Mouse (Mus musculus) lung, embryonic 16.5 days (tissue): Measurements from ENCODE around the gene Ptgdr2. TPM values are rescaled to one million over a fixed set of nuclear protein-coding genes. Genes with fewer than 3 reads are reported as not detected.
A peak's percentile ranks its signal among the peaks of the same experiment; 100 is the strongest.

ENCODE experiments used
- ATAC-seq: fragments of 200-750 bp; cut with Nextera tagmentation; 2 replicates; pipeline ENCODE4 v1.8.0; 2017; ENCODE audit warnings: low read depth, mild to moderate bottlenecking, moderate library complexity
- H3K27ac ChIP-seq: fragments of 300-500 bp; sonication (generic); 2 replicates; pipeline ENCODE4 v1.5.1; 2014; ENCODE audit warnings: mild to moderate bottlenecking, control low read depth, low read length
- H3K27me3 ChIP-seq: fragments of 300-500 bp; sonication (generic); 2 replicates; pipeline ENCODE4 v1.6.1; 2014; ENCODE audit warnings: low read depth, low read length, mixed read lengths; ENCODE audit not compliant: control insufficient read depth, insufficient read depth
- H3K36me3 ChIP-seq: fragments of 300-500 bp; sonication (generic); 2 replicates; pipeline ENCODE4 v1.6.1; 2014; ENCODE audit warnings: low read length; ENCODE audit not compliant: control insufficient read depth, insufficient read depth
- H3K4me1 ChIP-seq: fragments of 300-500 bp; sonication (generic); replicated peaks from 2 replicates; pipeline ENCODE4 v1.6.1; 2014; ENCODE audit warnings: low read length, mixed read lengths; ENCODE audit not compliant: control insufficient read depth, insufficient read depth
- H3K4me2 ChIP-seq: fragments of 300-500 bp; sonication (generic); 2 replicates; pipeline ENCODE4 v1.6.1; 2014; ENCODE audit warnings: low read depth, low read length, control low read depth
- H3K4me3 ChIP-seq: fragments of 300-500 bp; sonication (generic); 2 replicates; pipeline ENCODE4 v1.5.1; 2014; ENCODE audit warnings: mild to moderate bottlenecking, low read length, control low read depth
- H3K9ac ChIP-seq: fragments of 300-500 bp; sonication (generic); 2 replicates; pipeline ENCODE4 v1.6.1; 2014; ENCODE audit warnings: low read length, control low read depth
- H3K9me3 ChIP-seq: fragments of 300-500 bp; sonication (generic); 2 replicates; pipeline ENCODE4 v1.6.1; 2016; ENCODE audit warnings: low read length; ENCODE audit not compliant: control insufficient read depth
- WGBS: fragments of 180-500 bp; shearing (Covaris S2); extraction: QIAGEN DNeasy Blood & Tissue Kit; methylation state at CpG from one replicate; pipeline ENCODE4 v1.1.7; 2014; 5-methylcytosine and 5-hydroxymethylcytosine counted together
- polyA plus RNA-seq: library from polyadenylated mRNA; unstranded; fragments of >200 nt; fragmentation: Nextera tagmentation; extraction: Ambion mirVana; gene quantifications from 2 replicates; pipeline ENCODE4 v1.2.1, GENCODE M21; 2015

The Ptgdr2 gene
- polyA plus RNA-seq, 1 experiment from 2014 or later, result 0.11 TPM

DNA sequence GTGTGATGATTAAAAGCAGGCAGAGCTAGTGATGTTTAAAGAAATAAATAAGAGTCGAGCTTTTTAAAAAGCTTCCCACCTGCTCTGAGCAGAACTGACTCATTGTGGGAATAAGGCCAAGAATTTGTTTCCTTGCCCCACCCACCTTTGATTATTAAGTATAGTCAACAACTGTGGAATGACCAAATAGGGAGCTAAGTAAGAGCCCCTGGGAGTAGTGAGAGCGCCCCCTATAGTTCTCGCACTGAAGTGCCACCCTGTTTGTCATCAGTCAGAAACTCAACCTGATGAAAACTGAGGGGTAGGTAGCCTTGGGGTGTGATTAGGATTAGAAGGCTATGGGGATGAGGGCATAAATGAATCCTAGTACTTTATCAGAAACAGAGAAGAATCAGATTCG is 39.4 kb downstream of the Ptgdr2 start:
- H3K27me3 ChIP-seq, result no peaks in the 10 kb centered on the region
- peaks cover 9% of the 10 kb centered on the region for H3K4me1 ChIP-seq
- H3K27ac ChIP-seq, result no peak overlapping the region
- no peak overlapping the region for H3K9ac ChIP-seq
- ATAC-seq, result no peak
- H3K4me2 ChIP-seq, result no peak overlapping the region
- H3K36me3 ChIP-seq, result no peaks in the 10 kb centered on the region
- no peak overlapping the region for H3K4me3 ChIP-seq
- no peaks in the 10 kb centered on the region for H3K9me3 ChIP-seq
- WGBS, result 35% methylated on average over 4 of the region's 4 CpGs

- Histone ChIP-seq H3K4me2 (no peak overlapping the region; the same call in 1 of the 2 replicates), H3K4me3 (no peak overlapping the region), H3K4me1 (0 out of 2 replicates have a peak, but pooled peaks cover 3% of the 10 kb centered on the region), H3K9me3 (no peaks in the 10 kb centered on the region), H3K27ac (no peak overlapping the region), H3K36me3 (no peaks in the 10 kb centered on the region), H3K27me3 (no peaks in the 10 kb centered on the region), H3K9ac (no peak overlapping the region)
- WGBS, result 9% methylated on average over 18 of the region's 18 CpGs
- peak; percentile 32; the same call in 1 of the 2 replicates for ATAC-seq
Observed at GRCm38 (mm10) chr19:10979184-10980168, 42.5 kb downstream of the Ptgdr2 start.

- H3K4me3 ChIP-seq, result no peak overlapping the region
- H3K27ac ChIP-seq, result no peak overlapping the region
- no peak overlapping the region for H3K4me2 ChIP-seq
- H3K36me3 ChIP-seq, result no peaks in the 10 kb centered on the region
- H3K9me3 ChIP-seq, result no peaks in the 10 kb centered on the region
- WGBS, result 64% methylated on average over 5 of the region's 5 CpGs
- no peak overlapping the region for H3K9ac ChIP-seq
- no peak for ATAC-seq
- 0 out of 2 replicates have a peak, but pooled peaks cover 2% of the 10 kb centered on the region for H3K4me1 ChIP-seq
- H3K27me3 ChIP-seq, result no peaks in the 10 kb centered on the region
Observed at GRCm38 (mm10) chr19:10980210-10980609, 43.2 kb downstream of the Ptgdr2 start.

GRCm38 (mm10) chr19:10983146-10983545 is 46.2 kb downstream of the Ptgdr2 start:
- H3K27ac ChIP-seq, result no peak overlapping the region
- H3K4me2 ChIP-seq, result peak overlapping the region; percentile 35; the same call in 1 of the 2 replicates
- H3K27me3 ChIP-seq, result no peaks in the 10 kb centered on the region
- no peaks in the 10 kb centered on the region for H3K9me3 ChIP-seq
- peak; percentile 46; the same call in 1 of the 2 replicates for ATAC-seq
- H3K36me3 ChIP-seq, result no peaks in the 10 kb centered on the region
- H3K9ac ChIP-seq, result no peak overlapping the region
- H3K4me3 ChIP-seq, result no peak overlapping the region
- WGBS, result 10% methylated on average over 14 of the region's 14 CpGs
- H3K4me1 ChIP-seq, result 0 out of 2 replicates have a peak, but pooled peaks cover 2% of the 10 kb centered on the region

DNA sequence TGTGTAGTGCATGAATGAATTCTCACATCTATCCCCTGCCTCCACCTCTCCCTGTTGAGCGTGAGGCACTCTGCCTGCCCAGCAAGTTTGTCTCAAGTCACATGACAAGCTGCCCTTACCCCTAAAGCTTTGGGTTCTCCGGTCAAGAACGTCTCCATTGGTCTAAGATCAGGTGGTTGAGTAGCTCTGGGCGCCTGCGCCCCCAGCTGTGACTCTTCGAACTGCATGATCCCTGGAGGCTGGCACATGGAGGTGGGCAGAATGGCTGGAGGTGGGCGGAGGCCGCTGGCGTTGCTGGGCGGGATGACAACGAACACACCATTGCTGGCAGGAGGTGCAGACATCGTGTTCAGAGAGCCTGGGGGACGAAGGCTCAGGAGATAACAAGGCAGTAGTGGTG is 47.6 kb downstream of the Ptgdr2 start:
- Histone ChIP-seq H3K9ac (no peak overlapping the region), H3K4me3 (no peak overlapping the region), H3K27me3 (no peaks in the 10 kb centered on the region), H3K9me3 (no peaks in the 10 kb centered on the region), H3K27ac (no peak overlapping the region), H3K4me2 (no peak overlapping the region), H3K4me1 (0 out of 2 replicates have a peak, but pooled peaks cover 1% of the 10 kb centered on the region), H3K36me3 (no peaks in the 10 kb centered on the region)
- no peak for ATAC-seq
- 67% methylated on average over 13 of the region's 13 CpGs for WGBS

- H3K4me3 ChIP-seq, result no peak overlapping the region
- H3K9ac ChIP-seq, result no peak overlapping the region
- WGBS, result 85% methylated on average over 4 of the region's 4 CpGs
- no peaks in the 10 kb centered on the region for H3K36me3 ChIP-seq
- no peaks in the 10 kb centered on the region for H3K27me3 ChIP-seq
- H3K4me2 ChIP-seq, result no peak overlapping the region
- no peaks in the 10 kb centered on the region for H3K9me3 ChIP-seq
- no peak overlapping the region for H3K27ac ChIP-seq
- ATAC-seq, result no peak
- H3K4me1 ChIP-seq, result no peaks in the 10 kb centered on the region
Observed at GRCm38 (mm10) chr19:10985889-10986288, 48.9 kb downstream of the Ptgdr2 start.

DNA sequence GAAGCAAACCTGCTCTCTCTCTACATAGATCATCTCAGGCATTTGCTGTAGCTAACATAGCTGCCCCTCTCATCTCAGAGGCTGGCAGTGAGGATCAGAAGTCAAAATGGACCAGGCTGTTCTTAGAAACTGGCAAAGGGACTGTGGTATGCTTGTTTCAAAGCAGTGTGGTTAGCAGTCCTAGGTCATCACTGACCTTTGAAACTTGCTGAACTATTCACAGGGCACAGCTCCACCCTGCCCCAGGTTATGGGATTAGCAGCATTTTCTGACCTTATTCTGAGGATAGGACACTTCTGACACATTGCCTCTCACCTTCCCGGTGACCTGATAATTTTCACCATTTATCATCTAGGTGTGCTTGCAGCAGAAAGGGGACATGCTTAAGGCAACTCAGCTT is 51.6 kb downstream of the Ptgdr2 start:
- Histone ChIP-seq H3K27ac (no peak overlapping the region), H3K9ac (no peak overlapping the region), H3K4me3 (no peak overlapping the region), H3K4me1 (no peaks in the 10 kb centered on the region), H3K9me3 (no peaks in the 10 kb centered on the region), H3K4me2 (no peak overlapping the region), H3K36me3 (no peaks in the 10 kb centered on the region), H3K27me3 (no peaks in the 10 kb centered on the region)
- ATAC-seq, result no peak
- WGBS, result 83% methylated on average over 1 of the region's 1 CpGs

- Histone ChIP-seq H3K4me2 (no peak overlapping the region), H3K36me3 (no peaks in the 10 kb centered on the region), H3K4me3 (no peak overlapping the region), H3K4me1 (no peaks in the 10 kb centered on the region), H3K27me3 (no peaks in the 10 kb centered on the region), H3K9ac (no peak overlapping the region), H3K27ac (no peak overlapping the region), H3K9me3 (no peaks in the 10 kb centered on the region)
- no peak for ATAC-seq
- WGBS, result 25% methylated on average over 1 of the region's 1 CpGs
Observed at GRCm38 (mm10) chr19:10990751-10991150, 53.8 kb downstream of the Ptgdr2 start.

DNA sequence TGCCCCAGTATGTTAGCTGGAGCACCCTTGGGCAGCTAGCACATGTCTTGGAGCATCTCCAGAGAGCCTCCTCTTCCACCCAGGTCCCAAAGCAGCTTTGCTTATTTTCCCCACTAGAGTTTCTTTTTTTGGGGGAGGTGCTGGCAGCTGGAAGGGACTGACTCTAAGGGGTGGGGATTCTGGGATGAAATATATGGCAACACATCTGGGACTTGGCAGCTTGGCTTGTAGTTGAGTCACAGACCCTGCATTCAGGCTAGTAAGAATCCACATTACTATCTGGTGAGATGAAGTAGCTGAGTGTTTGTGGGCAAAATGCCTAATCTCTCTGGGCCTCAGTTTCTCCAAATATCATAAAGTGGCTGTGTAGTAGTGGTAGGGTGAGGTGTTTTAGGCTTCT is 55.0 kb downstream of the Ptgdr2 start:
- ATAC-seq, result no peak
- H3K4me1 ChIP-seq, result no peaks in the 10 kb centered on the region

More for the DNA sequence above, 55.0 kb downstream of the Ptgdr2 start:
- H3K36me3 ChIP-seq, result no peaks in the 10 kb centered on the region
- no peak overlapping the region for H3K4me3 ChIP-seq
- no peaks in the 10 kb centered on the region for H3K27me3 ChIP-seq
- H3K4me2 ChIP-seq, result no peak overlapping the region
- H3K27ac ChIP-seq, result no peak overlapping the region
- H3K9ac ChIP-seq, result no peak overlapping the region
- H3K9me3 ChIP-seq, result no peaks in the 10 kb centered on the region
